Mouse (Mus musculus): ENCODE results near the gene Robo4. TPM values are rescaled to one million over a fixed set of nuclear protein-coding genes. Genes with fewer than 3 reads are reported as not detected.
A peak's percentile ranks its signal among the peaks of the same experiment; 100 is the strongest.

Robo4 gene
- polyA plus RNA-seq, 1 experiment from 2014 or later, result 5.9 TPM

DNA sequence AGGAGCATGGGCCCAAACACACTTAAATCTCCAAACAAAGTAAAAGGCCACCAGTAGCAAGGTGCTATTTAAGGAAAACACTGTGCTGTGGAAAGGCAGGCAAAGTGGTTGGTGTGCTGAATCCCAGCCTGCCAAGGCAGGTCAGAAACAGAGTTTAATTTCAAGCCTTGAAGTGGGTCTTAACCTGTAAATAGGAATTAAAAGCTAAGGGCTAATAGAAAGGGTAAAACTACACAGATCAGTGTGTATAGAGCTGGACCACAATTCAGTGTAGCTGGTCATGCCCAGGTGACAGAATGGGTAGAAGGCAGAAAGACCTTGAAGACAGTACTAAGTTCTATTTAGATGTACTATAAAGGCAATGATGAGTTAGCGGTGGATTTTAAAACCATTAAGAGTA lies 55.5 kb downstream of the Robo4 start:
- Histone ChIP-seq H3K27ac (peak overlapping the region; percentile 48), H3K4me2 (replicated peaks) (peak overlapping the region; percentile 50), H3K4me3 (replicated peaks; ENCODE audit: low read length) (no peak overlapping the region), H3K9ac (no peak overlapping the region), H3K4me1 (replicated peaks; ENCODE audit: control insufficient read depth, insufficient read depth, low read length) (peaks cover 59% of the 10 kb centered on the region), H3K36me3 (replicated peaks; ENCODE audit: control insufficient read depth, insufficient read depth) (no peaks in the 10 kb centered on the region), H3K27me3 (ENCODE audit: control insufficient read depth, insufficient read depth, low read length) (peaks cover 38% of the 10 kb centered on the region), H3K9me3 (ENCODE audit: control insufficient read depth, low read length) (no peaks in the 10 kb centered on the region)
- ATAC-seq (ENCODE audit: low FRiP score), result no peak
- no peak for DNase-seq (ENCODE audit: low spot score)
- WGBS, result 41% methylated on average over 1 of the region's 1 CpGs

DNA sequence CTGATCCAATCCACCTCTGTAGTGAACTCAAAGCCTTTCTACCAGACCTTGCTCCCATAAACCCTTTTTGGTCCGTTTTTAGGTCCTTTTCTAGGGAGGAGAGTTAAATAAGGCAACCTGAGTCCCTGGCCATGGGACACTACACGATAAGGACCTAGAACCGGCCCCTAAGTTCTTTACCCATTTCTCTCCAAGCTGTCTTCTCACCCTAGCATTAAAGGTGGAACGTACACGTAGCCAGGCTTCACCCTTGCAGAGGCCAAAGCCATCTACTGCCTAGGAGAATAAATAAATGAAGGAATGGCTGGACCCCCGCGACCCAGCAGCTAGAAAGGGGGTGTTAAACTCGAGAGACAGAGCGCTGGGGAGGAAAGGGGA lies 58.0 kb downstream of the Robo4 start:
- ATAC-seq (ENCODE audit: low FRiP score), result no peak; the same call in 1 of the 2 replicates
- under 1% methylated on average over 9 of the region's 9 CpGs for WGBS
- Histone ChIP-seq H3K9ac (peak overlapping the region; percentile 87), H3K27ac (peak overlapping the region; percentile 93), H3K4me2 (replicated peaks) (peak overlapping the region; percentile 96), H3K4me1 (replicated peaks; ENCODE audit: control insufficient read depth, insufficient read depth, low read length) (peaks cover 46% of the 10 kb centered on the region), H3K27me3 (ENCODE audit: control insufficient read depth, insufficient read depth, low read length) (peaks cover 52% of the 10 kb centered on the region), H3K9me3 (ENCODE audit: control insufficient read depth, low read length) (no peaks in the 10 kb centered on the region), H3K36me3 (replicated peaks; ENCODE audit: control insufficient read depth, insufficient read depth) (no peaks in the 10 kb centered on the region), H3K4me3 (replicated peaks; ENCODE audit: low read length) (peak overlapping the region; percentile 59)
- no peak for DNase-seq (ENCODE audit: low spot score)

DNA sequence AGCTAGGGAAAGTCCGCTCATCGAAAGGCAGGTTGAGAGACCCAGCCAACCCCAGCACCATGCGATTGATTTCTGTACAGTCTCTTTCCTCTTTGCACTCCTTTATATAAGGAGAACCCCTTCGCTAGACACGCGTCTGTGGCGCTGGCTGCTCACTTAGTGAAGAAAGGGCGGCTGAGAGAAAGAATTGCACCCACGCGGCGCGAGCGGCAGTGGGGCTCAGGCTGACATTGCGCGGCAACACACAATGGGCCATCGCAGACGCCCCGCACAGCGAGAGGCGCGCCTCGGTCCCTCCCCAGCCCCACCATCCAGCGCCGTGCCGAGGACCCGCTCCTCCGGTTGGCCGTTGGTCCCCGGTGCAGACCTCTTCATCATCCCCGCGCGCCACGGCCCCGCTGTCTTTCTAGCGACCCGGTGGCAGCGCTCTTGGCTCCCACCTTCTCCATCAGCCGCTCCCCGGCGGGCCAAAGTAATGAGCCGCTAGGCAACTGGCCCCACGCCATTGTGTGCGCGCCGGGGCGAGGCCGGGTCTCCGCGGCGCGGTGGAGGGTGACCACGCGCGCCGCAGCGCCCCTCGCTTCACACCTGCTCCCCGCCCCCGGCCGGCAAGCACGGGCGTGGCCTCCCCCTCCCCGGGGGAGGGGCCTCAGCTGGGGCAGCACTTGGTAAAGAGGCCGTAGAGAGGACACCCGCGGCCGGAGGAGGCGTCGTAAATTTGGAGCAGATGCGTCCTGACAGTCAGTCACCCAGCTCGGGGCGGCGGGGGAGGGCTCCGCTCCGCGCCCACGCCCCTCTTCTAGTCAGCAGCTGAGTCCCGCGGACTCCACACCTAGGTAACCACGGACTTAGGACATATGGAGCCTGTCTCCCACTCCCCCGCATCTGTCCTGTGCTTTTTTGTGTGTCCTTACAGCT lies 58.6 kb downstream of the Robo4 start:
- Histone ChIP-seq H3K4me1 (replicated peaks; ENCODE audit: control insufficient read depth, insufficient read depth, low read length) (peaks cover 41% of the 10 kb centered on the region), H3K9me3 (ENCODE audit: control insufficient read depth, low read length) (no peaks in the 10 kb centered on the region), H3K4me2 (replicated peaks) (peak overlapping the region; percentile 96), H3K27me3 (ENCODE audit: control insufficient read depth, insufficient read depth, low read length) (peaks cover 52% of the 10 kb centered on the region), H3K27ac (peak overlapping the region; percentile 93), H3K9ac (peak overlapping the region; percentile 87), H3K4me3 (replicated peaks; ENCODE audit: low read length) (peak overlapping the region; percentile 59), H3K36me3 (replicated peaks; ENCODE audit: control insufficient read depth, insufficient read depth) (no peaks in the 10 kb centered on the region)
- ATAC-seq (ENCODE audit: low FRiP score) (peak; percentile 73), DNase-seq (ENCODE audit: low spot score) (peak; percentile 52)
- under 1% methylated on average over 80 of the region's 81 CpGs for WGBS

DNA sequence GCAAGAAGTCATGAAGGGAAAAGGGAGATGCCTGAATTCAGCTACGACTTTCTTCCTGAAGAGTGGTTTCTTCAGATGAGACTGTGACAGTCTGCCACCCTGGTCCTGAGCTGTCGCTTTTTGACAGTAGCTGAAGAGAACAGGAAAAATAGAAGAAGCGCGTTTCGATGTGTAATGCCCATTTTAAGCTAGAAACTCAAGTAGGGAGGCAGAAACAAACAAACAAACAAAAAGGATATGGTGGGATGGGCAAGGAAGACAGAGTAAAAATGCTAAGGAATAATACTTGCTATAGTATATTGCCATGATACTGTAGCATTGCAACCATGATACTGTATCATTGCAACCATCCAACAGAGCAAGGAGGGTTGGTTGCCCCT lies 59.3 kb downstream of the Robo4 start:
- Histone ChIP-seq H3K27me3 (ENCODE audit: control insufficient read depth, insufficient read depth, low read length) (peaks cover 52% of the 10 kb centered on the region), H3K27ac (peak overlapping the region; percentile 93), H3K9ac (peak overlapping the region; percentile 87), H3K4me2 (replicated peaks) (peak overlapping the region; percentile 96), H3K4me1 (replicated peaks; ENCODE audit: control insufficient read depth, insufficient read depth, low read length) (peaks cover 37% of the 10 kb centered on the region), H3K4me3 (replicated peaks; ENCODE audit: low read length) (peak overlapping the region; percentile 59), H3K9me3 (ENCODE audit: control insufficient read depth, low read length) (no peaks in the 10 kb centered on the region), H3K36me3 (replicated peaks; ENCODE audit: control insufficient read depth, insufficient read depth) (no peaks in the 10 kb centered on the region)
- ATAC-seq (ENCODE audit: low FRiP score) (no peak), DNase-seq (ENCODE audit: low spot score) (no peak)
- WGBS, result 8% methylated on average over 5 of the region's 5 CpGs

GRCm38 (mm10) chr9:37461571-37461970 lies 59.9 kb downstream of the Robo4 start:
- H3K9ac ChIP-seq, result no peak overlapping the region
- no peak overlapping the region for H3K4me3 ChIP-seq (replicated peaks; ENCODE audit: low read length)
- peaks cover 52% of the 10 kb centered on the region for H3K27me3 ChIP-seq (ENCODE audit: control insufficient read depth, insufficient read depth, low read length)
- ATAC-seq (ENCODE audit: low FRiP score) (no peak), DNase-seq (ENCODE audit: low spot score) (no peak)
- H3K36me3 ChIP-seq (replicated peaks; ENCODE audit: control insufficient read depth, insufficient read depth), result no peaks in the 10 kb centered on the region
- peak overlapping the region; percentile 96; the same call in 1 of the 2 replicates for H3K4me2 ChIP-seq (replicated peaks)
- H3K9me3 ChIP-seq (ENCODE audit: control insufficient read depth, low read length), result no peaks in the 10 kb centered on the region
- H3K4me1 ChIP-seq (replicated peaks; ENCODE audit: control insufficient read depth, insufficient read depth, low read length), result peaks cover 31% of the 10 kb centered on the region
- WGBS, result 6% methylated on average over 3 of the region's 3 CpGs
- H3K27ac ChIP-seq, result no peak overlapping the region

- ATAC-seq (ENCODE audit: low FRiP score), result no peak
- peak; percentile 75 for DNase-seq (ENCODE audit: low spot score)
- Histone ChIP-seq H3K27me3 (ENCODE audit: control insufficient read depth, insufficient read depth, low read length) (peaks cover 41% of the 10 kb centered on the region), H3K4me1 (replicated peaks; ENCODE audit: control insufficient read depth, insufficient read depth, low read length) (peaks cover 19% of the 10 kb centered on the region; the same call in 1 of the 2 replicates), H3K36me3 (replicated peaks; ENCODE audit: control insufficient read depth, insufficient read depth) (no peaks in the 10 kb centered on the region), H3K4me2 (replicated peaks) (peak overlapping the region; percentile 29; the same call in 1 of the 2 replicates), H3K9me3 (ENCODE audit: control insufficient read depth, low read length) (no peaks in the 10 kb centered on the region), H3K4me3 (replicated peaks; ENCODE audit: low read length) (no peak overlapping the region), H3K9ac (no peak overlapping the region), H3K27ac (no peak overlapping the region)
- WGBS, result 13% methylated on average over 7 of the region's 7 CpGs
These were observed 61.1 kb downstream of the Robo4 start for GRCm38 (mm10) chr9:37462764-37463163.

Other genes with a start within 250 kb of the Robo4 start
- gene Tmem218, start 193.7 kb upstream of the Robo4 start, polyA plus RNA-seq (2014; fragmentation: Nextera tagmentation; extraction: Ambion mirVana), result 9.8 and 10.6 TPM in 2 replicates
- gene Slc37a2, start 146.2 kb upstream of the Robo4 start, polyA plus RNA-seq (2014; fragmentation: Nextera tagmentation; extraction: Ambion mirVana), result 1.6 and 2.0 TPM in 2 replicates
- gene Ccdc15, start 53.5 kb upstream of the Robo4 start, polyA plus RNA-seq (2014; fragmentation: Nextera tagmentation; extraction: Ambion mirVana), result 6.6 and 7.0 TPM in 2 replicates
- gene Hepacam, start 34.5 kb upstream of the Robo4 start, polyA plus RNA-seq (2014; fragmentation: Nextera tagmentation; extraction: Ambion mirVana), result 16.8 and 18.5 TPM in 2 replicates
- gene Robo3, start 31.3 kb downstream of the Robo4 start, polyA plus RNA-seq (2014; fragmentation: Nextera tagmentation; extraction: Ambion mirVana), result 13.3 and 20.5 TPM in 2 replicates
- 29.9 and 36.6 TPM in 2 replicates for gene Msantd2, start 87.4 kb downstream of the Robo4 start, polyA plus RNA-seq (2014; fragmentation: Nextera tagmentation; extraction: Ambion mirVana)
- gene Esam, start 126.2 kb downstream of the Robo4 start, polyA plus RNA-seq (2014; fragmentation: Nextera tagmentation; extraction: Ambion mirVana), result 48.3 and 49.3 TPM in 2 replicates
- 0.42 and 1.1 TPM in 2 replicates for gene Vsig2, start 137.4 kb downstream of the Robo4 start, polyA plus RNA-seq (2014; fragmentation: Nextera tagmentation; extraction: Ambion mirVana)
- gene Nrgn, start 151.0 kb downstream of the Robo4 start, polyA plus RNA-seq (2014; fragmentation: Nextera tagmentation; extraction: Ambion mirVana), result 3.4 and 3.8 TPM in 2 replicates
- gene Siae, start 153.8 kb downstream of the Robo4 start, polyA plus RNA-seq (2014; fragmentation: Nextera tagmentation; extraction: Ambion mirVana), result 14.2 and 14.3 TPM in 2 replicates
- 10.2 and 14.1 TPM in 2 replicates for gene Spa17, start 211.8 kb downstream of the Robo4 start, polyA plus RNA-seq (2014; fragmentation: Nextera tagmentation; extraction: Ambion mirVana)